Mouse (Mus musculus): Measurements from ENCODE around the gene Tigd3.

GRCm38 (mm10) chr19:5940173-5940572, 46.2 kb upstream of the Tigd3 start:
- no peak for TF ChIP-seq CTCF (IDR thresholded peaks at IDR 0.05 in 2 of 3, conservative IDR thresholded peaks at IDR 0.05 in 1 of 3; ENCODE audit: control insufficient read depth in 1 of 3, insufficient read depth in 1 of 3, low read depth in 2 of 3, low read length in 3 of 3, poor library complexity in 1 of 3, severe bottlenecking in 1 of 3)
- no peak for TF ChIP-seq ZKSCAN1 (IDR thresholded peaks at IDR 0.05; ENCODE audit: low read depth, low read length)
- TF ChIP-seq HCFC1 (IDR thresholded peaks at IDR 0.05; ENCODE audit: low read depth, low read length): no peak
- no peak for TF ChIP-seq POLR2A (IDR thresholded peaks at IDR 0.05; ENCODE audit: control insufficient read depth in 1 of 2, insufficient read depth in 1 of 2, low read depth in 1 of 2, low read length in 2 of 2, poor library complexity in 1 of 2)
- TF ChIP-seq ZC3H11A (IDR thresholded peaks at IDR 0.05; ENCODE audit: low read depth, low read length): no peak
- TF ChIP-seq MAFK (IDR thresholded peaks at IDR 0.05; ENCODE audit: borderline replicate concordance, low read depth, low read length): no peak
- TF ChIP-seq CHD1 (IDR thresholded peaks at IDR 0.05; ENCODE audit: low read depth, low read length): no peak
- no peak for TF ChIP-seq GATA1 (IDR thresholded peaks at IDR 0.05; ENCODE audit: low read depth, low read length)
- no peak for TF ChIP-seq USF1 (IDR thresholded peaks at IDR 0.05; ENCODE audit: low read depth, low read length)
- no peak for TF ChIP-seq MAX (IDR thresholded peaks at IDR 0.05; ENCODE audit: low read length)
- no peak for TF ChIP-seq TAL1 (IDR thresholded peaks at IDR 0.05; ENCODE audit: low read length)
- TF ChIP-seq USF2 (IDR thresholded peaks at IDR 0.05; ENCODE audit: borderline replicate concordance in 1 of 2, insufficient read depth in 1 of 2, low read depth in 1 of 2, low read length in 2 of 2): no peak
- TF ChIP-seq TCF12 (IDR thresholded peaks at IDR 0.05; ENCODE audit: low read depth, low read length): no peak

Measured in MEL (cell line).